Mouse (Mus musculus): ENCODE data around the gene Dock10.

GRCm38 (mm10) chr1:80763042-80763950 lies 5.0 kb upstream of the Dock10 start:
- TF ChIP-seq POLR2A (IDR thresholded peaks at IDR 0.05; ENCODE audit: insufficient read depth, low read depth, low read length) (no peak), EP300 (IDR thresholded peaks at IDR 0.05; ENCODE audit: insufficient read depth, low read depth, low read length) (no peak)

Measured in heart, adult 2 months (tissue).